Mouse (Mus musculus): Measurements from ENCODE around the gene Rpl23. TPM values are rescaled to one million over a fixed set of nuclear protein-coding genes. Genes with fewer than 3 reads are reported as not detected.

The Rpl23 gene
- polyA plus RNA-seq (2012; rRNA removed): 41.3 and 61.6 TPM in 2 replicates

DNA sequence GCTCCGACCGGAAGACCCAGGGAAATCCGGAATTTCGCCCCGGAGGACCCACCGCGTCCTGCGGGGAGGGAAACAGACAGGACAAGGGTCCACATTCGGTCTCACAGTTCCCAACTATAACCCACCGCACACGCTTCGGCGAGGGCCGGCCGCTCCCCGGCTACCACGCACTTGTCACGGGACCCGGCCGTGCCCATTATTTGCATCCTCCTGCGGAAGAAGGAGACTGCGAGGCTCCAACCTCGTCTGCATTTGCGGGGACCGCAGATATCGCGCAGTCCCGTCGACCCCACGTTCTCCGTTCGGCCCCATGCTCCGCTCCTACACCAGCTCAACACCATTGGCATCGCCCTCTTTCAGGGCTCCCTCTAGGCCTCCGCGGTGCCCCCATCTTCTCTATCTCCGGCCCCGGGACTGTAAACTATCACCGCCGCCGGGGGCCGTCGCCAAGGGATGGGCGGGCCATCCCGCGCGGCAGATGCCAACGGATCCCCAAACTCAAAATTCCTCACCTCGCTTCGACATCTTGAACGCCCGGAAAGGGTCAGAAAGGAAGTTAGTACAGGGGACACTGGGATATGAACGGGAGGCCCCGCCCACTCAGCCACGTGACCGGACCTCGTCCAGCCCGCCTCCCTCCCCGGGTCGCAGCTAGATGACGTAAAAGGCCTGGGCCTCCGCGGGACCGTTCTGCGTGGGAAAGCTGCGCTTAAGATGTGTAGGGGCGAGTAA, at the start of gene Rpl23:
Gene Rpl23, minus strand, starts transcription at position 606 of the 732 bp plus-strand sequence.

DNA sequence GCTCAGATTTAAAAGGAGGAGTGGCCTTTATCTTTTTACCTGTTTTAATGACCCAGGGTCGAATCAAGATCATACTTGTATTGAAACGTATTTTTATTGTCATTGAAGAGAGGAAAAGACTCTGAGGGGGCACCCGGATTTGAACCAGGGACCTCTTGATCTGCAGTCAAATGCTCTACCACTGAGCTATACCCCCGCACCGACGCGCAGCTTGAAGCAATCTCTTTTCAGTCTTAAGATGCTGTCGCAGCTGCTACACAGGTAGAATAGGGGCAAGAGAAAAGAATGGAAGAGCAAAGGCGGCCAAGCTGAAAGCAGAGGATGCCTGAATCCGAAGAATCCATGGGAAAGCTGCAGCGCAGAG, 16.5 kb upstream of the Rpl23 start, which contains the start of gene Lasp1:
Gene Lasp1, plus strand, starts transcription at position 219 of the 364 bp plus-strand sequence.

DNA sequence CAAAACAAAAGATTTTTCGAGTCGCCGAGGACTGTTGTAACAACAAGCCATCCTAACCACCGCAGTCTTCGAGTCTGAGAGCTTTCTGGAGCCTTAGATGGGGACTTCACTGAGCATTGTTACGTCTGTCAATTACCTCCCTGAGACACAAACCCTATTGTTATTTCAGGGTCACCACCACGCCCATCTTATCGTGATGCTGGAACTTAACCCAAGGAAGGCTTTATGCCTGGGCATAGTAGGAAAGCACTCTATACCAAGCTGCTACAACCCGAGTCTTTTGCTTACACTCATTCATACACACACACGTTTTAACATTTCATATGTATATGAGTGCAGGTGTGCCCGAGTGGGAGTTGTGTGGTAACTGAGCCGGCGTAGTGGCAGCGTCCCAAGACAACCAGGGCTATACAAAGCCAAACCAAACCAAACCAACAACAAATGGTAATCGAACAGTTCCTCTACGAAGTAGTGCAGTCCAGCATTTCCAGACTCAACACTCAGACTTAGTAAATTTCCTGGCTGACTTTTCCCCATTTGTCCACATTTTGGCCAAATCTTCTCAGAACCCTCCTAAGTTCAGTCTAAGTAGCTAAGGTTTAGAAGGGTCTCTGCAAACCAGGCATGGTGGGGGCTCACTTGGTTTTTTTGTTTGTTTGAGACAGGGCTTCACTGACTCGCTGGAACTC, 6.3 kb downstream of the Rpl23 start, which contains the start of gene 1700001P01Rik:
Gene 1700001P01Rik, minus strand, starts transcription at position 111 of the 689 bp plus-strand sequence.

DNA sequence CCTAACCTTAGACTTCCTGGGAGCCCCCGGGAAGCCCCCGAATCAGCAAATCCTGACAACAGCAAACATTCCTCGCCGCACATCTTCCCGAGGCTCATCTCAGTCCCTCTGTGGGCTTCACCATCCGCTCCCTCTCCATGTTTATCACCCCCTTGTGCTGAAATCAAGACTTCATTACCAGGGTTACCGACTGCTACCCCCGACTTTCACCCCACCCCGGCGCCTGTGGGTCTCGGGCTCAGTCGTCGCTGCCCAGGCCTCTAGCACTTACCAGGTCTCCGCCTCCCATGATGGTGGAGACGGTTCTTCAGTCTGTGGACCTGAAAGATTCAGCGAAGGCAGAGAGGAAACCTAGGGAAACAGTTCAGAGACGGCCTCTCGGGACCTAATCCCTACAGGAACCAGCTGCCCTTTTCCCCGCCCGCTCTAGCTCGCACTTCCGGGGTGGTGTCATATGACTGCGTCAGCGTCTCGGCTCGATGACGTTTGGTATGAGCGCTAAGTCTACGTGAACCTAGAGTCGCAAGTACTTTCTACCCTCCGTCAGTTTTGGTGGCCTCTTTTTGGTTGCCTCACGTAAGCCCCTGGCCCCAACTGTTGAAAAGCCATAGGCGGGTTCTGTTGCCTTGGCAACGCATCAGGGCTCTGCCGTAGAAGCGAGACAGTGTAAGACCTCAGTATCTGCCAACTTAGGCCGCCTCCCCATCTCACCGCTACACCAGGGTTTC, 15.9 kb downstream of the Rpl23 start, which contains the start of gene Cwc25:
Gene Cwc25, minus strand, starts transcription at position 403 of the 728 bp plus-strand sequence.

DNA sequence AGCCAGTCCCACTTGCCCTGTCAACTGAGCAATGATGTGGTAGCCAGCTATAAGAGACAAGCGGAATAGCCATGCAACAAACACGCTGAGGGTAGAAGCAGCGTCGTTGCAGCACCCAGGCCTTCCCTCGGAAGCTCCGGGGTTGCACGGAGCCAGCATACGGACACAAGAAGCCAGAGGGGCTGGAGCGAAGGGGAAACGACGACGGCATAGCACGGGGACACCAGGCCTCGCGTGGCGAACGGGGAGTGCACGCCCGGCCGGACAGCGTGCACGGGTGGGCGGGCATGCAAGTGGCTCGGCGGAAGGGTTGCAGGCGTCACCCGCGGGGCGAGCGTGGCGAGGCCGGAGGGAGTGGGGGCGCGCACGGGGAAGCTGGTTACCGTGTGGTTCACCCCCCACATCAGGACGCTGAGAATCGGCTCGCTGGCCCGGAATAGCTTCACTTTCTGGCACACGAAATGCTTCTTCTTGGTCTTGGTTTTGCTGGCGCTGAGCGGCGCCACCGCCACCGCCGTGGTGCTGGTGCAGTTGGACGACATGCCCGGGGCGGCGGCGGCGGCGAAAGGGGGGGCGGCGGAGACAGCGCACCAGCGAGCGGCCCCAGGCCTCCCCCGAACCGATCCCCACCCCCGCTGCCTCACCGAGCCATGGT, 38.0 kb downstream of the Rpl23 start, which contains the start of gene Pip4k2b:
Gene Pip4k2b, minus strand, starts transcription at position 642 of the 655 bp plus-strand sequence.

Other genes with a start within 250 kb of the Rpl23 start
- 10.1 and 13.6 TPM in 2 replicates for gene Srcin1, start 206.3 kb downstream of the Rpl23 start, polyA plus RNA-seq (2012; rRNA removed)
- gene Epop, start 152.7 kb downstream of the Rpl23 start, polyA plus RNA-seq (2012; rRNA removed): 3.7 and 7.0 TPM in 2 replicates
- 74.9 and 84.5 TPM in 2 replicates for gene Mllt6, start 119.0 kb downstream of the Rpl23 start, polyA plus RNA-seq (2012; rRNA removed)
- 27.7 and 41.6 TPM in 2 replicates for gene Cisd3, start 96.6 kb downstream of the Rpl23 start, polyA plus RNA-seq (2012; rRNA removed)
- gene Pcgf2, start 81.9 kb downstream of the Rpl23 start, polyA plus RNA-seq (2012; rRNA removed): 89.5 and 142 TPM in 2 replicates
- 324 and 437 TPM in 2 replicates for gene Psmb3, start 79.0 kb downstream of the Rpl23 start, polyA plus RNA-seq (2012; rRNA removed)
- 17.3 and 18.1 TPM in 2 replicates for gene Pip4k2b, start 37.7 kb downstream of the Rpl23 start, polyA plus RNA-seq (2012; rRNA removed)
- gene Cwc25, start 15.9 kb downstream of the Rpl23 start, polyA plus RNA-seq (2012; rRNA removed): 6.5 and 7.4 TPM in 2 replicates
- 0.71 TPM in 1 of 2 replicates, not detected in the other for gene 1700001P01Rik, start 6.5 kb downstream of the Rpl23 start, polyA plus RNA-seq (2012; rRNA removed)
- 108 and 111 TPM in 2 replicates for gene Lasp1, start 16.6 kb upstream of the Rpl23 start, polyA plus RNA-seq (2012; rRNA removed)
- gene B230217C12Rik, start 58.3 kb upstream of the Rpl23 start, polyA plus RNA-seq (2012; rRNA removed): 5.7 and 5.9 TPM in 2 replicates
- gene Fbxo47, start 101.7 kb upstream of the Rpl23 start, polyA plus RNA-seq (2012; rRNA removed): 0.19 and 0.24 TPM in 2 replicates
- 10.5 and 11.8 TPM in 2 replicates for gene Plxdc1, start 204.0 kb upstream of the Rpl23 start, polyA plus RNA-seq (2012; rRNA removed)
- gene Arl5c, start 213.7 kb upstream of the Rpl23 start, polyA plus RNA-seq (2012; rRNA removed): 3.0 and 3.4 TPM in 2 replicates
- 28.2 and 29.6 TPM in 2 replicates for gene Cacnb1, start 240.6 kb upstream of the Rpl23 start, polyA plus RNA-seq (2012; rRNA removed)
- 902 and 1,011 TPM in 2 replicates for gene Rpl19, start 244.3 kb upstream of the Rpl23 start, polyA plus RNA-seq (2012; rRNA removed)